Mouse (Mus musculus): ENCODE results near the gene Ubap1l. TPM values are rescaled to one million over a fixed set of nuclear protein-coding genes. Genes with fewer than 3 reads are reported as not detected.

Gene Ubap1l
- polyA plus RNA-seq, 3 experiments from 2014 or later = 0.54 TPM; not detected in 2

GRCm38 (mm10) chr9:65374468-65375162 lies 13.8 kb downstream of the Ubap1l start:
- no peak for ATAC-seq

- ATAC-seq = no peak
Measured at GRCm38 (mm10) chr9:65375163-65375934, 14.5 kb downstream of the Ubap1l start.

- ATAC-seq = no peak
Measured at GRCm38 (mm10) chr9:65381017-65381590, 20.3 kb downstream of the Ubap1l start.

- ATAC-seq = no peak
Measured at GRCm38 (mm10) chr9:65382031-65382750, 21.4 kb downstream of the Ubap1l start.

- no peak for ATAC-seq
Measured at GRCm38 (mm10) chr9:65382751-65383097, 21.9 kb downstream of the Ubap1l start.

GRCm38 (mm10) chr9:65384276-65384675 lies 23.4 kb downstream of the Ubap1l start:
- ATAC-seq = no peak

GRCm38 (mm10) chr9:65386373-65387140 lies 25.7 kb downstream of the Ubap1l start:
- no peak for ATAC-seq

GRCm38 (mm10) chr9:65390752-65391612 lies 30.1 kb downstream of the Ubap1l start:
- ATAC-seq = no peak

GRCm38 (mm10) chr9:65391613-65391964 lies 30.7 kb downstream of the Ubap1l start, which contains the start of gene Kbtbd13:
Gene Kbtbd13, minus strand, starts transcription at chr9:65391652.
- no peak for ATAC-seq

- ATAC-seq = no peak
Measured at GRCm38 (mm10) chr9:65392638-65393364, 32.0 kb downstream of the Ubap1l start.

GRCm38 (mm10) chr9:65393606-65394005 lies 32.8 kb downstream of the Ubap1l start:
- no peak for ATAC-seq

- ATAC-seq = no peak
Measured at GRCm38 (mm10) chr9:65394360-65394759, 33.5 kb downstream of the Ubap1l start.

- no peak for ATAC-seq
Measured at GRCm38 (mm10) chr9:65398279-65398678, 37.4 kb downstream of the Ubap1l start, which contains the start of gene Rasl12. Gene Rasl12, plus strand, starts transcription at chr9:65398506.

GRCm38 (mm10) chr9:65399934-65400333 lies 39.1 kb downstream of the Ubap1l start:
- no peak for ATAC-seq

- no peak for ATAC-seq
Measured at GRCm38 (mm10) chr9:65404331-65405183, 43.7 kb downstream of the Ubap1l start.

GRCm38 (mm10) chr9:65405184-65405449 lies 44.3 kb downstream of the Ubap1l start:
- ATAC-seq = no peak

GRCm38 (mm10) chr9:65407327-65407726 lies 46.5 kb downstream of the Ubap1l start:
- ATAC-seq = no peak

- ATAC-seq = no peak
Measured at GRCm38 (mm10) chr9:65407861-65408260, 47.0 kb downstream of the Ubap1l start.

- no peak for ATAC-seq
Measured at GRCm38 (mm10) chr9:65408871-65409295, 48.0 kb downstream of the Ubap1l start.

- no peak for ATAC-seq
Measured at GRCm38 (mm10) chr9:65410378-65410777, 49.5 kb downstream of the Ubap1l start.
